Mouse (Mus musculus) stomach, embryonic 16.5 days (tissue): ENCODE measurements around the gene Adamts2. TPM values are rescaled to one million over a fixed set of nuclear protein-coding genes. Genes with fewer than 3 reads are reported as not detected.

Experiments used
- ATAC-seq: fragments of 200-750 bp; cut with Nextera tagmentation; 2 replicates; pipeline ENCODE4 v1.8.0; 2017; ENCODE audit warnings: moderate number of reproducible peaks, moderate TSS enrichment; ENCODE audit not compliant: insufficient read depth, low FRiP score
- H3K27ac ChIP-seq: fragments of 300-500 bp; sonication (generic); 2 replicates; pipeline ENCODE4 v1.5.1; 2014; ENCODE audit warnings: low read length
- H3K27me3 ChIP-seq: fragments of 300-500 bp; sonication (generic); 2 replicates; pipeline ENCODE4 v1.6.1; 2014; ENCODE audit warnings: low read length, control low read depth, mixed read lengths; ENCODE audit not compliant: control insufficient read depth, insufficient read depth
- H3K36me3 ChIP-seq: fragments of 300-500 bp; sonication (generic); 2 replicates; pipeline ENCODE4 v1.6.1; 2014; ENCODE audit warnings: low read length; ENCODE audit not compliant: control insufficient read depth, insufficient read depth
- H3K4me1 ChIP-seq: fragments of 300-500 bp; sonication (generic); 2 replicates; pipeline ENCODE4 v1.6.1; 2014; ENCODE audit warnings: low read length, control low read depth, mixed read lengths; ENCODE audit not compliant: control insufficient read depth, insufficient read depth
- H3K4me2 ChIP-seq: fragments of 300-500 bp; sonication (generic); 2 replicates; pipeline ENCODE4 v1.6.1; 2014; ENCODE audit warnings: low read depth, low read length, mixed read lengths
- H3K4me3 ChIP-seq: fragments of 300-500 bp; sonication (generic); replicated peaks from 2 replicates; pipeline ENCODE4 v1.5.1; 2014; ENCODE audit warnings: mild to moderate bottlenecking, low read length
- H3K9ac ChIP-seq: fragments of 300-500 bp; sonication (generic); 2 replicates; pipeline ENCODE4 v1.6.1; 2014; ENCODE audit warnings: low read length
- H3K9me3 ChIP-seq: fragments of 300-500 bp; sonication (generic); replicated peaks from 2 replicates; pipeline ENCODE4 v1.6.1; 2016; ENCODE audit warnings: low read length, control low read depth; ENCODE audit not compliant: control insufficient read depth
- WGBS: fragments of 180-500 bp; shearing (Covaris S2); extraction: QIAGEN DNeasy Blood & Tissue Kit; methylation state at CpG from one replicate; pipeline ENCODE4 v1.1.7; 2014; 5-methylcytosine and 5-hydroxymethylcytosine counted together
- polyA plus RNA-seq: library from polyadenylated mRNA; unstranded; fragments of >200 nt; fragmentation: Nextera tagmentation; extraction: Ambion mirVana; gene quantifications from 2 replicates; pipeline ENCODE4 v1.2.1, GENCODE M21; 2015

Adamts2 gene
- polyA plus RNA-seq, 1 experiment from 2014 or later, result 13.3 TPM

- Histone ChIP-seq H3K27ac (no peak overlapping the region), H3K36me3 (no peaks in the 10 kb centered on the region), H3K4me3 (no peak overlapping the region), H3K9me3 (no peaks in the 10 kb centered on the region), H3K27me3 (no peaks in the 10 kb centered on the region), H3K4me1 (no peaks in the 10 kb centered on the region), H3K9ac (no peak overlapping the region), H3K4me2 (no peak overlapping the region)
- 60% methylated on average over 13 of the region's 13 CpGs for WGBS
- ATAC-seq, result no peak
These were observed 10.8 kb upstream of the Adamts2 start for GRCm38 (mm10) chr11:50591053-50591452.

DNA sequence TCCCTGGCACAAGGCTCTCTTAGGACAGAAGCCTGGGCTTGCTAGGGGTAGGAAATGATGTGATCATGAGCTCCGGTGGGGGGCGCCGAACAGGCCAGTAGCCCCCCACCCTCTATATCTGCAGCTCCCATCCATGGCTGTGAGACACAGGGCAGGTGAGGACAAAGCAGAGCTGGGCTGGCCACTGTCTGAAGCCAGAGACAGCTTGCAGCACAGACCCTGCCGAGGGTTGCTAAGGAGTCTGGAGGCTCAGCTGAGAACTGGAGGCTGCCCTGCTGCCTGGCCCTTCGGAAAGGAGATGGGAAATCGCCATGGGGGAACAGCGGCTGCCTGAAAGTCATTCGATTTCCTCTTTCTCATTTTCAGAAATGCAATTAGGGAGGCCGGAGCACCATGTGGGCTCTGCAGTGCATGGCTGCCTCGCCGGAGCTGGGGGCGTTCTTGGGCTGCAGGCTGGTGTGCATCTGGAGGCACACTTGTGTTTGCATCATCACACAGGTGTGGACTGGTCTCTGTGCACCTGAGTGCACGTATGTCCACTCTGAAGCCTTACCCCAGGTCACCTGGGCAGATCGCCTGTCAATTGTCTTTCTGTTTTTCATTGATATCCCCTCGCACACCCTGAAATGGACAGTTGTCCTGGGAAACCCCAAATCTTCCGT is 8.9 kb upstream of the Adamts2 start:
- Histone ChIP-seq H3K9ac (no peak overlapping the region), H3K4me1 (no peaks in the 10 kb centered on the region), H3K4me2 (no peak overlapping the region), H3K36me3 (no peaks in the 10 kb centered on the region), H3K4me3 (no peak overlapping the region), H3K9me3 (no peaks in the 10 kb centered on the region), H3K27me3 (no peaks in the 10 kb centered on the region), H3K27ac (no peak overlapping the region)
- no peak for ATAC-seq
- 77% methylated on average over 16 of the region's 16 CpGs for WGBS

DNA sequence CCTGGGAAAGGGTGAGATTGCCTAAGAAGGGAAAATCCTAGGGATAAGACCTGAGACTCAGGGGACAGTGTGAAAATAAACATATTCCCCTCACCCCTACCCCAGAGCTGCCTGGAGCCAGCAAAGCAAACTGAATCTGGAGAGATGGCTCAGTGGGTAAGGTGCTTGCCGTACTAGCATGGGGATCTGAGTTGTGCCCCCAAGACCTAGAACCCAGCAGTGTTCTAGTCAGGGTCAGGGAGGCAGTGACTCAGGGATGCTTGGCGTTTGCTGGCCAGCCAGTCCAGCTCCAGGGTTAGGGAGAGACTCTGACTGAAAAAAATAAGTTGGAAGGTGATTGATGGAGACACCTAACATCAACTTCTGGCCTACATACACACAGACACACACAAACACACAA is 5.3 kb upstream of the Adamts2 start:
- 82% methylated on average over 2 of the region's 2 CpGs for WGBS
- peaks cover 7% of the 10 kb centered on the region; the same call in 1 of the 2 replicates for H3K27me3 ChIP-seq
- H3K9ac ChIP-seq, result no peak overlapping the region; the same call in 1 of the 2 replicates
- H3K4me3 ChIP-seq, result no peak overlapping the region
- no peak overlapping the region for H3K27ac ChIP-seq
- H3K4me2 ChIP-seq, result no peak overlapping the region
- peaks cover 5% of the 10 kb centered on the region; the same call in 1 of the 2 replicates for H3K4me1 ChIP-seq
- no peak for ATAC-seq
- H3K36me3 ChIP-seq, result no peaks in the 10 kb centered on the region
- H3K9me3 ChIP-seq, result 0 out of 2 replicates have a peak, but pooled peaks cover 2% of the 10 kb centered on the region

DNA sequence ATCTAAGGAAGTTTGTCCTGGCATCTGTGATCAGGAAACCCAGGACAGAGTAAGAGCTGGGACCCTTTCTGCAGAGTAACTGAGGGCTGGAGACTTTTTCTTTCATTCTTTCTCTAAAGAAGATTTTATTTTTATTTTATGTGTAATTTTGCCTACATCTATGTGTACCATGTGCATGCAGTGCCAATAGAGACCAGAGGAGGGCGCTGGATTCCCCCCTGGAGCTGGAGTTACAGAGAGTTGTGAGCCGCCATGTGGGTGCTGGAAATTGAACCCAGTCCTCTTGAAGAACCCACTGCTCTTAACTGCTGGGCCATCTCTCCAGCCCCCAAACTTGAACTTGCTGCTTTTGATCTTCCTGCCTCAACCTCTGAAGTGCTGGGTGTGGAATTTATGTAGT is 2.7 kb upstream of the Adamts2 start:
- Histone ChIP-seq H3K27me3 (peaks cover 28% of the 10 kb centered on the region), H3K27ac (no peak overlapping the region), H3K4me1 (peaks cover 15% of the 10 kb centered on the region), H3K4me2 (no peak overlapping the region), H3K4me3 (no peak overlapping the region), H3K9ac (no peak overlapping the region), H3K36me3 (no peaks in the 10 kb centered on the region), H3K9me3 (0 out of 2 replicates have a peak, but pooled peaks cover 2% of the 10 kb centered on the region)
- no peak for ATAC-seq
- WGBS, result 59% methylated on average over 2 of the region's 2 CpGs

GRCm38 (mm10) chr11:50602356-50603081 is 635 bp downstream of the Adamts2 start:
- WGBS, result under 1% methylated on average over 59 of the region's 59 CpGs
- Histone ChIP-seq H3K9ac (peak overlapping the region; percentile 79), H3K4me2 (peak overlapping the region; percentile 91), H3K27ac (0 out of 2 replicates have a peak overlapping the region, but pooled peaks have one; percentile 6), H3K9me3 (0 out of 2 replicates have a peak, but pooled peaks cover 2% of the 10 kb centered on the region), H3K4me1 (peaks cover 15% of the 10 kb centered on the region), H3K4me3 (peak overlapping the region; percentile 72), H3K36me3 (no peaks in the 10 kb centered on the region), H3K27me3 (peaks cover 41% of the 10 kb centered on the region)
- ATAC-seq, result peak; percentile 23; the same call in 1 of the 2 replicates

DNA sequence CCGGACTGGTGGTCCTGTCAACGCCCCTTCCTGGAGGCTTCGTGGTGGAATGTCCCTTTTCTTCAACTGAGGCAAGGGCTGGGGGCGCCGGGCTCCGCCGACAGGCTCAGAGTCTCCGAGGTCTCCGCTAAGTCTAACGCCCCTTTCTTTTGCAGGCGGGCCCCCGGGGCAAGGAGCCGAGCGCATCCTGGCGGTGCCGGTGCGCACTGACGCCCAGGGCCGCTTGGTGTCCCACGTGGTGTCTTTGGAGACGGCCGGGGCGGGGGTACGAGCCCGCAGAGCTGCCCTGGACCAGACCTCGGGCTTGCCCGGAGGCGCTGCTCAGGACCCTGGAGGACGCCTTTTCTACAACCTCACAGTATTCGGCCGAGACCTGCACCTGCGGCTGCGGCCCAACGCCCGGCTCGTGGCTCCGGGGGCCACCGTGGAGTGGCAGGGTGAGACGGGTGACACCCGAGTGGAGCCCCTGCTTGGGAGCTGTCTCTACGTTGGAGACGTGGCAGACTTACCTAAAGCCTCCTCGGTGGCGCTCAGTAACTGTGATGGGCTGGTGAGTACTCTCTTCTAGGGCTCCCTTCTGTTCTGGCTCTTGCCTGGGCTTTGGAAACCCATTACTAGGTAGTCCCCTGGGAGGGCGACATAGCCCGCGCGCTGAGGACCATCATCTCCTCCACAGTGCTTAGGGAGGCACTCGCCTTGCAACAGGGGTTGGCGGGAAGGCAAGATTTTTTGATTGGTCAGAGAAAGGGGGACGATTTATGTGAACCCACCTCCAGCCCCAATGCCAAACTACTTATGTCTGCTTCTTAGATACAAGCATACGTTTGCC is 1.4 kb downstream of the Adamts2 start:
- peak overlapping the region; percentile 91 for H3K4me2 ChIP-seq
- no peak overlapping the region for H3K27ac ChIP-seq
- 0 out of 2 replicates have a peak, but pooled peaks cover 2% of the 10 kb centered on the region for H3K9me3 ChIP-seq
- H3K4me1 ChIP-seq, result peaks cover 15% of the 10 kb centered on the region
- peak; percentile 53; the same call in 1 of the 2 replicates for ATAC-seq
- H3K27me3 ChIP-seq, result peaks cover 41% of the 10 kb centered on the region
- peak overlapping the region; percentile 72 for H3K4me3 ChIP-seq
- WGBS, result 2% methylated on average over 52 of the region's 52 CpGs
- peak overlapping the region; percentile 79 for H3K9ac ChIP-seq
- H3K36me3 ChIP-seq, result no peaks in the 10 kb centered on the region

DNA sequence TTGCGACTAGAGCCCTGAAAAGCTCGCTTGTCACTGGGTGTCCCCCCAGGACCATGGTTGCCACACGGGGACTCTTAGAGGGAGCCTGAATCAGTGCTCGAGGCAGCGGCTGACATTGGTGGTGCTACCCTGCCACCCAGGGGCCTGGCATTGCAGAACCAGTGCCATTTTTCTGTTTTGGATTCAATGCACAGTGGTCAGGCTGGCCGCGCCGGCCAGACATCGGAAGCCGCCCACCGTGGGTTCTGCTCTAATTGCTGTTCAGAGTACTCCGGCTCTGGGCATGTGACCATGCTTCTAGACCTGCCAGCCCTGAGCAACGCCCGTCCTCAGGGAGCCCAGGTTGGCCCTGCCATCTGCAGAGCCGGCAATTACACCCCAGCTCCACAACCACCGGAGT is 2.5 kb downstream of the Adamts2 start:
- Histone ChIP-seq H3K36me3 (no peaks in the 10 kb centered on the region), H3K4me1 (peaks cover 15% of the 10 kb centered on the region), H3K4me3 (no peak overlapping the region), H3K27me3 (peaks cover 41% of the 10 kb centered on the region), H3K4me2 (no peak overlapping the region), H3K27ac (no peak overlapping the region), H3K9ac (no peak overlapping the region), H3K9me3 (no peaks in the 10 kb centered on the region)
- 67% methylated on average over 16 of the region's 16 CpGs for WGBS
- ATAC-seq, result no peak

- Histone ChIP-seq H3K4me3 (no peak overlapping the region), H3K9me3 (no peaks in the 10 kb centered on the region)
- WGBS, result 58% methylated on average over 5 of the region's 5 CpGs
These were observed 9.3 kb downstream of the Adamts2 start for GRCm38 (mm10) chr11:50611181-50611580.

More at GRCm38 (mm10) chr11:50611181-50611580, 9.3 kb downstream of the Adamts2 start:
- H3K9ac ChIP-seq, result no peak overlapping the region
- no peak for ATAC-seq
- no peak overlapping the region for H3K4me2 ChIP-seq
- no peaks in the 10 kb centered on the region for H3K4me1 ChIP-seq
- H3K36me3 ChIP-seq, result no peaks in the 10 kb centered on the region
- no peak overlapping the region for H3K27ac ChIP-seq
- no peaks in the 10 kb centered on the region for H3K27me3 ChIP-seq
